Mouse (Mus musculus) WW6 (cell line): ENCODE results near the gene Gfpt1.
"Not testable (repeated sequence)": the region's sequence is repeated elsewhere in the genome, so short reads cannot be mapped to it uniquely, and the experiment has no call there.

Experiments used
- DNase-seq: peaks from one replicate; pipeline ENCODE4 v3.0.0-alpha.2; 2013; ENCODE audit warnings: low read depth, low spot score

Gene Gfpt1

GRCm38 (mm10) chr6:87042337-87043130 lies at the start of gene Gfpt1:
TSS of gene Gfpt1 (plus strand) at chr6:87042846.
- peak; percentile 81 for DNase-seq

- DNase-seq, result no peak
Observed at GRCm38 (mm10) chr6:86994254-86994653, 48.4 kb upstream of the Gfpt1 start.

- DNase-seq, result no peak
Observed at GRCm38 (mm10) chr6:86996629-86997307, 45.9 kb upstream of the Gfpt1 start.

- DNase-seq, result no peak
Observed at GRCm38 (mm10) chr6:86997360-86997759, 45.3 kb upstream of the Gfpt1 start.

GRCm38 (mm10) chr6:87001995-87002394 lies 40.7 kb upstream of the Gfpt1 start:
- no peak for DNase-seq

- peak; percentile 70 for DNase-seq
Observed at GRCm38 (mm10) chr6:87002521-87003055, 40.1 kb upstream of the Gfpt1 start.

GRCm38 (mm10) chr6:87004099-87004498 lies 38.5 kb upstream of the Gfpt1 start:
- no peak for DNase-seq

- no peak for DNase-seq
Observed at GRCm38 (mm10) chr6:87005577-87005976, 37.1 kb upstream of the Gfpt1 start.

- DNase-seq, result no peak
Observed at GRCm38 (mm10) chr6:87008887-87009286, 33.8 kb upstream of the Gfpt1 start, which contains the start of gene Nfu1. TSS of gene Nfu1 (plus strand) at chr6:87009236.

- peak; percentile 81 for DNase-seq
Observed at GRCm38 (mm10) chr6:87009692-87010328, 32.8 kb upstream of the Gfpt1 start.

GRCm38 (mm10) chr6:87016916-87017315 lies 25.7 kb upstream of the Gfpt1 start:
- DNase-seq, result peak; percentile 38

GRCm38 (mm10) chr6:87018874-87019273 lies 23.8 kb upstream of the Gfpt1 start:
- DNase-seq, result no peak

GRCm38 (mm10) chr6:87021791-87022190 lies 20.9 kb upstream of the Gfpt1 start:
- no peak for DNase-seq

- DNase-seq, result no peak
Observed at GRCm38 (mm10) chr6:87026980-87027379, 15.7 kb upstream of the Gfpt1 start.

GRCm38 (mm10) chr6:87028881-87029280 lies 13.8 kb upstream of the Gfpt1 start:
- DNase-seq, result no peak

GRCm38 (mm10) chr6:87031310-87031709 lies 11.3 kb upstream of the Gfpt1 start:
- DNase-seq, result not testable (repeated sequence)

GRCm38 (mm10) chr6:87032401-87032800 lies 10.2 kb upstream of the Gfpt1 start:
- DNase-seq, result no peak

- no peak for DNase-seq
Observed at GRCm38 (mm10) chr6:87034395-87034794, 8.3 kb upstream of the Gfpt1 start.

- no peak for DNase-seq
Observed at GRCm38 (mm10) chr6:87037826-87038620, 4.6 kb upstream of the Gfpt1 start.

GRCm38 (mm10) chr6:87039161-87039560 lies 3.5 kb upstream of the Gfpt1 start:
- DNase-seq, result no peak

- no peak for DNase-seq
Observed at GRCm38 (mm10) chr6:87040971-87041370, 1.7 kb upstream of the Gfpt1 start.
